Mouse (Mus musculus): ENCODE measurements around the gene Lrrc71.

Lrrc71 gene

GRCm38 (mm10) chr3:87724556-87724955, 23.9 kb downstream of the Lrrc71 start:
- no peak for DNase-seq (ENCODE audit: low read depth, low spot score)

- DNase-seq (ENCODE audit: low read depth, low spot score), result no peak
Observed at GRCm38 (mm10) chr3:87718525-87718924, 29.9 kb downstream of the Lrrc71 start.
